ENCODE assay signal across 11 mouse cellular contexts in the genomic region with DNA sequence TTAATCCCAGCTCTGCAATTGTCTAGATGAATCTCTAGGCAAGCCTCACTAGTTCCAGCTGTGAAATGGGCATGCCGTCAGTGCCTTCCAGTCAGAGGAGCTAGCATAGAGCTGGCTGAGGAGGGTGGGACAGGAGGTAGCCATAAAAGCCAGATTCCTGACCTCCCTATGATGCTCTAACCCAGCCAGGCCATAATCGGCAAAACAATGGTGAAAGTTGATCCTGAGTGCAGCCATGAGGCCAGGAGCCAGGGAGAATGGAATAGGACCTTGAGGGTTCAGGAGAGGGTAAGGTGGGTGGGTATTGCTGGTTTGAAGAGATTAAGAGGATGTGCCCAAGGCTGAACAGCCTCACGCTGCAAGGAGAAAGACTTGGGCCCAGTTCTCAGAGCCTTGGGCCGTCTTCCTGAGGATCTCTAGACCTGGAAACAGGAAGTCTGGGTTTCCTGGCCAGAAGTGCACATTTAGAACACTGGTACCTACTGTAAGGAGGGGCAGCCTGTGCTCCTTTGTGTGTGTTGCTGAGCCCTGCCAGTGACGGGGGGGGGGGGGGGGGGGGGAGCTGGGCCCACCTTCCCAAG. TPM values are rescaled to one million over a fixed set of nuclear protein-coding genes. Genes with fewer than 3 reads are reported as not detected.
DNase-seq lines count a peak whose midpoint lies in the region; ATAC-seq and TF ChIP-seq lines count a peak whose summit lies in the region.
"Had no signal": no experiment of that assay in that cellular context is flagged by ENCODE, and none has a peak within 500 bp of the region (broad histone marks: within the 10 kb centered on the region; RNA-seq: fewer than 3 reads in every experiment).

No protein-coding gene starts in this region.

- no peak overlapping the region for H3K4me3 ChIP-seq in heart, postnatal 0 days (ENCODE audit: low read depth, low read length)
- H3K4me3 ChIP-seq in lung, postnatal 0 days (ENCODE audit: low read depth, low read length): no peak overlapping the region
- H3K4me3 ChIP-seq in limb, embryonic 10.5 days: no peak overlapping the region
- H3K4me3 ChIP-seq in stomach, embryonic 16.5 days (replicated peaks; ENCODE audit: low read length): no peak overlapping the region
- H3K4me3 ChIP-seq: hindbrain, embryonic 13.5 days; midbrain, embryonic 10.5 days had no signal

- H3K27me3 ChIP-seq in heart, postnatal 0 days (ENCODE audit: control insufficient read depth, insufficient read depth, low read length): peaks cover 25% of the 10 kb centered on the region
- peaks cover 11% of the 10 kb centered on the region; the same call in 1 of the 2 replicates for H3K27me3 ChIP-seq in lung, postnatal 0 days (replicated peaks; ENCODE audit: insufficient read depth, low read length)
- H3K27me3 ChIP-seq in limb, embryonic 10.5 days (ENCODE audit: low read depth, poor library complexity, severe bottlenecking): peaks cover 99% of the 10 kb centered on the region
- H3K27me3 ChIP-seq in stomach, embryonic 16.5 days (ENCODE audit: control insufficient read depth, insufficient read depth, low read length): peaks cover 21% of the 10 kb centered on the region

- TF ChIP-seq EP300 in heart, postnatal 0 days (IDR thresholded peaks at IDR 0.05; ENCODE audit: low read depth): no peak
- no peak for TF ChIP-seq EP300 in lung, postnatal 0 days (IDR thresholded peaks at IDR 0.05)

- H3K9me3 ChIP-seq in heart, postnatal 0 days (replicated peaks; ENCODE audit: control insufficient read depth, low read length): no peaks in the 10 kb centered on the region
- H3K9me3 ChIP-seq in lung, postnatal 0 days (ENCODE audit: low read length): no peaks in the 10 kb centered on the region
- H3K9me3 ChIP-seq in limb, embryonic 10.5 days (replicated peaks): no peaks in the 10 kb centered on the region
- no peaks in the 10 kb centered on the region for H3K9me3 ChIP-seq in stomach, embryonic 16.5 days (replicated peaks; ENCODE audit: control insufficient read depth, low read length)
- H3K9me3 ChIP-seq: hindbrain, embryonic 13.5 days; midbrain, embryonic 10.5 days had no signal

- no peak overlapping the region for H3K9ac ChIP-seq in heart, postnatal 0 days (replicated peaks; ENCODE audit: low read depth, low read length)
- H3K9ac ChIP-seq in lung, postnatal 0 days (replicated peaks; ENCODE audit: low read depth): no peak overlapping the region
- H3K9ac ChIP-seq in stomach, embryonic 16.5 days (ENCODE audit: low read length): no peak overlapping the region
- H3K9ac ChIP-seq: hindbrain, embryonic 13.5 days had no signal

- H3K36me3 ChIP-seq in heart, postnatal 0 days (replicated peaks; ENCODE audit: control insufficient read depth, insufficient read depth, low read length): no peaks in the 10 kb centered on the region
- H3K36me3 ChIP-seq in lung, postnatal 0 days (ENCODE audit: insufficient read depth, low read length): no peaks in the 10 kb centered on the region
- no peaks in the 10 kb centered on the region for H3K36me3 ChIP-seq in limb, embryonic 10.5 days
- no peaks in the 10 kb centered on the region for H3K36me3 ChIP-seq in stomach, embryonic 16.5 days (ENCODE audit: control insufficient read depth, insufficient read depth, low read length)
- H3K36me3 ChIP-seq: hindbrain, embryonic 13.5 days; midbrain, embryonic 10.5 days had no signal

- no peak overlapping the region for H3K4me2 ChIP-seq in heart, postnatal 0 days (ENCODE audit: low read depth, low read length)
- no peak overlapping the region for H3K4me2 ChIP-seq in lung, postnatal 0 days (replicated peaks; ENCODE audit: low read depth, low read length)
- H3K4me2 ChIP-seq in stomach, embryonic 16.5 days (ENCODE audit: low read depth, low read length): no peak overlapping the region
- H3K4me2 ChIP-seq: hindbrain, embryonic 13.5 days had no signal

- WGBS in heart, postnatal 0 days: 58% methylated on average over 4 of the region's 5 CpGs
- WGBS in lung, postnatal 0 days: 65% methylated on average over 4 of the region's 5 CpGs
- 42% methylated on average over 5 of the region's 5 CpGs for WGBS in limb, embryonic 10.5 days
- WGBS in stomach, embryonic 16.5 days: 70% methylated on average over 4 of the region's 5 CpGs

- peaks cover 42% of the 10 kb centered on the region for H3K4me1 ChIP-seq in heart, postnatal 0 days (ENCODE audit: control insufficient read depth, insufficient read depth)
- peaks cover 15% of the 10 kb centered on the region for H3K4me1 ChIP-seq in lung, postnatal 0 days (ENCODE audit: insufficient read depth, low read depth, low read length)
- H3K4me1 ChIP-seq in limb, embryonic 10.5 days: peaks cover 66% of the 10 kb centered on the region
- peaks cover 41% of the 10 kb centered on the region for H3K4me1 ChIP-seq in stomach, embryonic 16.5 days (ENCODE audit: control insufficient read depth, insufficient read depth, low read length)

- ATAC-seq in heart, postnatal 0 days (ENCODE audit: insufficient read depth, low read depth): no peak
- ATAC-seq in lung, postnatal 0 days: no peak
- no peak for ATAC-seq in stomach, embryonic 16.5 days (ENCODE audit: insufficient read depth, low FRiP score)
- no peak for ATAC-seq in CD4-positive, CD25-positive, alpha-beta regulatory T cell, adult 4 months
- ATAC-seq: activated CD4-positive, CD25-positive, alpha-beta regulatory T cell, adult 4 months had no signal

- DNase-seq in heart, postnatal 0 days (ENCODE audit: low spot score): no peak
- DNase-seq in heart, adult 9 months (ENCODE audit: low spot score in 2 of 2): no peak
- no peak for DNase-seq in lung, postnatal 0 days (ENCODE audit: low spot score)
- no peak for DNase-seq in lung, postnatal 4 days
- no peak for DNase-seq in limb, embryonic 10.5 days (ENCODE audit: low spot score)
- no peak for DNase-seq in neural tube, embryonic 10.5 days (ENCODE audit: extremely low spot score, low spot score)

- peak overlapping the region; percentile 52 for H3K27ac ChIP-seq in heart, postnatal 0 days (ENCODE audit: low read depth)
- H3K27ac ChIP-seq in lung, postnatal 0 days (ENCODE audit: low read length): peak overlapping the region; percentile 26; the same call in 1 of the 2 replicates
- H3K27ac ChIP-seq in limb, embryonic 10.5 days: peak overlapping the region; percentile 66
- peak overlapping the region; percentile 86 for H3K27ac ChIP-seq in stomach, embryonic 16.5 days (ENCODE audit: low read length)
- H3K27ac ChIP-seq: hindbrain, embryonic 13.5 days; midbrain, embryonic 10.5 days had no signal

- TF ChIP-seq CTCF in heart, postnatal 0 days (IDR thresholded peaks at IDR 0.05; ENCODE audit: low read depth): no peak
- TF ChIP-seq CTCF in lung, postnatal 0 days (IDR thresholded peaks at IDR 0.05): no peak

RNA-seq across cellular contexts. Expression of gene Tnfaip2, which starts 9.4 kb away (rescaled TPM):
- 12.5 and 14.8 TPM in 2 replicates for total RNA-seq in heart, postnatal 0 days (2014; rRNA removed; ENCODE audit: low replicate concordance)
- polyA plus RNA-seq in heart, postnatal 0 days (2015; fragmentation: Nextera tagmentation; extraction: Ambion mirVana): 8.9 and 9.5 TPM in 2 replicates
- 17.0 and 26.3 TPM in 2 replicates for polyA plus RNA-seq in lung, postnatal 0 days (2015; fragmentation: Nextera tagmentation; extraction: Ambion mirVana)
- polyA plus RNA-seq in limb, embryonic 10.5 days (2016; fragmentation: Nextera tagmentation; extraction: Ambion mirVana): 4.3 and 6.0 TPM in 2 replicates
- polyA plus RNA-seq in stomach, embryonic 16.5 days (2015; fragmentation: Nextera tagmentation; extraction: Ambion mirVana): 11.2 and 12.8 TPM in 2 replicates
- polyA plus RNA-seq in CD4-positive, CD25-positive, alpha-beta regulatory T cell, adult 4 months (2017; shearing (Covaris generic)): not detected
- polyA plus RNA-seq: activated CD4-positive, CD25-positive, alpha-beta regulatory T cell, adult 4 months had no signal

RNA-seq across cellular contexts. Expression of gene Exoc3l4, which starts 16.0 kb away (rescaled TPM):
- total RNA-seq in heart, postnatal 0 days (2014; rRNA removed; ENCODE audit: low replicate concordance): 7.9 and 51.6 TPM in 2 replicates
- polyA plus RNA-seq in heart, postnatal 0 days (2015; fragmentation: Nextera tagmentation; extraction: Ambion mirVana): 8.5 and 9.8 TPM in 2 replicates
- 21.3 and 24.4 TPM in 2 replicates for polyA plus RNA-seq in lung, postnatal 0 days (2015; fragmentation: Nextera tagmentation; extraction: Ambion mirVana)
- polyA plus RNA-seq in limb, embryonic 10.5 days (2016; fragmentation: Nextera tagmentation; extraction: Ambion mirVana): 5.1 and 6.5 TPM in 2 replicates
- 9.0 and 9.6 TPM in 2 replicates for polyA plus RNA-seq in stomach, embryonic 16.5 days (2015; fragmentation: Nextera tagmentation; extraction: Ambion mirVana)
- not detected for polyA plus RNA-seq in CD4-positive, CD25-positive, alpha-beta regulatory T cell, adult 4 months (2017; shearing (Covaris generic))
- polyA plus RNA-seq: activated CD4-positive, CD25-positive, alpha-beta regulatory T cell, adult 4 months had no signal

RNA-seq across cellular contexts. Expression of gene Lbhd2, which starts 26.2 kb away (rescaled TPM):
- total RNA-seq in heart, postnatal 0 days (2014; rRNA removed; ENCODE audit: low replicate concordance): not detected in 2 replicates
- polyA plus RNA-seq in heart, postnatal 0 days (2015; fragmentation: Nextera tagmentation; extraction: Ambion mirVana): not detected in 2 replicates
- 0.37 and 1.1 TPM in 2 replicates for polyA plus RNA-seq in lung, postnatal 0 days (2015; fragmentation: Nextera tagmentation; extraction: Ambion mirVana)
- polyA plus RNA-seq in limb, embryonic 10.5 days (2016; fragmentation: Nextera tagmentation; extraction: Ambion mirVana): not detected in 2 replicates
- polyA plus RNA-seq in stomach, embryonic 16.5 days (2015; fragmentation: Nextera tagmentation; extraction: Ambion mirVana): 1.4 and 1.6 TPM in 2 replicates
- polyA plus RNA-seq in CD4-positive, CD25-positive, alpha-beta regulatory T cell, adult 4 months (2017; shearing (Covaris generic)): not detected
- polyA plus RNA-seq: activated CD4-positive, CD25-positive, alpha-beta regulatory T cell, adult 4 months; midbrain, embryonic 10.5 days had no signal

RNA-seq across cellular contexts. Expression of gene Gm266, which starts 52.8 kb away (rescaled TPM):
- total RNA-seq in heart, postnatal 0 days (2014; rRNA removed; ENCODE audit: low replicate concordance): 4.0 and 4.3 TPM in 2 replicates
- polyA plus RNA-seq in heart, postnatal 0 days (2015; fragmentation: Nextera tagmentation; extraction: Ambion mirVana): 0.85 and 1.3 TPM in 2 replicates
- 1.9 and 2.7 TPM in 2 replicates for polyA plus RNA-seq in lung, postnatal 0 days (2015; fragmentation: Nextera tagmentation; extraction: Ambion mirVana)
- polyA plus RNA-seq in limb, embryonic 10.5 days (2016; fragmentation: Nextera tagmentation; extraction: Ambion mirVana): 11.4 and 13.7 TPM in 2 replicates
- polyA plus RNA-seq in stomach, embryonic 16.5 days (2015; fragmentation: Nextera tagmentation; extraction: Ambion mirVana): 12.9 and 15.2 TPM in 2 replicates
- not detected for polyA plus RNA-seq in CD4-positive, CD25-positive, alpha-beta regulatory T cell, adult 4 months (2017; shearing (Covaris generic))
- polyA plus RNA-seq: activated CD4-positive, CD25-positive, alpha-beta regulatory T cell, adult 4 months had no signal

RNA-seq across cellular contexts. Expression of gene Cdc42bpb, which starts 55.3 kb away (rescaled TPM):
- 119 and 147 TPM in 2 replicates for total RNA-seq in heart, postnatal 0 days (2014; rRNA removed; ENCODE audit: low replicate concordance)
- 13.9 and 18.2 TPM in 2 replicates for polyA plus RNA-seq in heart, postnatal 0 days (2015; fragmentation: Nextera tagmentation; extraction: Ambion mirVana)
- 29.0 and 32.5 TPM in 2 replicates for polyA plus RNA-seq in lung, postnatal 0 days (2015; fragmentation: Nextera tagmentation; extraction: Ambion mirVana)
- polyA plus RNA-seq in limb, embryonic 10.5 days (2016; fragmentation: Nextera tagmentation; extraction: Ambion mirVana): 30.4 and 32.0 TPM in 2 replicates
- 29.3 and 32.9 TPM in 2 replicates for polyA plus RNA-seq in stomach, embryonic 16.5 days (2015; fragmentation: Nextera tagmentation; extraction: Ambion mirVana)
- under 1 TPM; 0.32 to 0.43 TPM for polyA plus RNA-seq in CD4-positive, CD25-positive, alpha-beta regulatory T cell, adult 4 months (2017; shearing (Covaris generic))

Comparison
In these comparisons a context has a peak if more than half of its experiments do, and no peak if none do; other contexts are left out.
1. H3K27ac ChIP-seq: peak in every context shown above with its lines; median percentile 86 in stomach, embryonic 16.5 days; 66 in limb, embryonic 10.5 days; 52 in heart, postnatal 0 days; 26 in lung, postnatal 0 days.